ENCODE assay signal across 25 mouse cellular contexts in genomic region chr10:96168998-96169397, GRCm38 (mm10). TPM values are rescaled to one million over a fixed set of nuclear protein-coding genes. Genes with fewer than 3 reads are reported as not detected.
"Had no signal": no experiment of that assay in that cellular context is flagged by ENCODE, and none has a peak within 500 bp of the region (broad histone marks: within the 10 kb centered on the region; RNA-seq: fewer than 3 reads in every experiment).

No protein-coding gene starts in this region.

- H3K27ac ChIP-seq: neural tube, embryonic 13.5 days; neural tube, embryonic 15.5 days; stomach, embryonic 15.5 days; stomach, postnatal 0 days had no signal

- H3K9me3 ChIP-seq: neural tube, embryonic 13.5 days; neural tube, embryonic 15.5 days; stomach, embryonic 15.5 days had no signal

- DNase-seq: retina, postnatal 1 day; right cerebral cortex, adult 18-20 months; right cerebral cortex, postnatal 14 days; right cerebral cortex, postnatal 25 days; right cerebral cortex, postnatal 4 days; spleen, adult 18-20 months; thymus, adult 18-20 months; thymus, adult 2 months; thymus, postnatal 14 days; thymus, postnatal 25 days; thymus, postnatal 36 days; thymus, postnatal 4 days had no signal

- H3K4me2 ChIP-seq: neural tube, embryonic 13.5 days; neural tube, embryonic 15.5 days; stomach, embryonic 15.5 days had no signal

- H3K4me3 ChIP-seq: neural tube, embryonic 13.5 days; neural tube, embryonic 15.5 days; stomach, embryonic 15.5 days had no signal

- H3K27me3 ChIP-seq: neural tube, embryonic 13.5 days; neural tube, embryonic 15.5 days; stomach, embryonic 15.5 days had no signal

- H3K9ac ChIP-seq: neural tube, embryonic 13.5 days; neural tube, embryonic 15.5 days; stomach, embryonic 15.5 days had no signal

- H3K4me1 ChIP-seq: neural tube, embryonic 13.5 days; neural tube, embryonic 15.5 days; stomach, embryonic 15.5 days had no signal

- H3K36me3 ChIP-seq: neural tube, embryonic 13.5 days; neural tube, embryonic 15.5 days; stomach, embryonic 15.5 days had no signal

RNA-seq across cellular contexts. Expression of gene Gm5426, which starts 32.6 kb away (rescaled TPM):
- total RNA-seq: neutrophil, adult 5-6 weeks had no signal
- polyA plus RNA-seq: neural tube, embryonic 13.5 days; neural tube, embryonic 14.5 days; neural tube, embryonic 15.5 days; small intestine, adult 2 months; spleen, adult 2 months; stomach, embryonic 14.5 days; stomach, embryonic 15.5 days; stomach, embryonic 16.5 days; stomach, postnatal 0 days; testis, adult 2 months; thymus, adult 2 months; thymus, postnatal 0 days; urinary bladder, adult 2 months had no signal
